Mouse (Mus musculus) adrenal gland, postnatal 14 days (tissue): ENCODE measurements around the gene Cdca8. TPM values are rescaled to one million over a fixed set of nuclear protein-coding genes. Genes with fewer than 3 reads are reported as not detected.
"Not testable (repeated sequence)": the region's sequence is repeated elsewhere in the genome, so short reads cannot be mapped to it uniquely, and the experiment has no call there.

ENCODE experiments used
- DNase-seq: peaks from one replicate; pipeline ENCODE4 v3.0.0; 2021; ENCODE audit warnings: mixed read lengths
- long read RNA-seq, 2 experiments: library from polyadenylated mRNA; stranded (forward); transcript quantifications; one replicate each; pipeline ENCODE4 v2.0.0; 2021
- total RNA-seq: library from RNA; stranded (reverse); gene quantifications from 2 replicates; pipeline ENCODE4 v1.2.3, GENCODE M21; 2021

Gene Cdca8
- total RNA-seq, result 14.9 and 15.3 TPM in 2 replicates
- long read RNA-seq, experiment 1, transcript Cdca8-202 (10 exons, 1,626 nt), result major isoform, 42 of 47 reads
- long read RNA-seq, experiment 1, partial matches to known transcripts, result 3 of 47 reads
- long read RNA-seq, experiment 1, other reads (novel, unspliced or antisense), result 2 of 47 reads
- long read RNA-seq, experiment 2, transcript Cdca8-202 (10 exons, 1,626 nt), result major isoform, 23 of 29 reads
- long read RNA-seq, experiment 2, partial matches to known transcripts, result 0 of 29 reads
- long read RNA-seq, experiment 2, other reads (novel, unspliced or antisense), result 6 of 29 reads

GRCm38 (mm10) chr4:124939211-124939610, at the start of gene Cdca8:
Cdca8 (minus strand) TSS chr4:124939311.
- not testable (repeated sequence) for DNase-seq

GRCm38 (mm10) chr4:124988382-124988781, 49.3 kb upstream of the Cdca8 start:
- no peak for DNase-seq

GRCm38 (mm10) chr4:124987711-124988097, 48.6 kb upstream of the Cdca8 start:
- DNase-seq, result no peak

GRCm38 (mm10) chr4:124986739-124987710, 47.9 kb upstream of the Cdca8 start:
- DNase-seq, result no peak

GRCm38 (mm10) chr4:124985671-124986602, 46.8 kb upstream of the Cdca8 start, which contains the start of gene Rspo1:
Rspo1 (plus strand) TSS chr4:124986430.
- DNase-seq, result peak; percentile 35

GRCm38 (mm10) chr4:124984871-124985670, 46.0 kb upstream of the Cdca8 start:
- no peak for DNase-seq

GRCm38 (mm10) chr4:124983893-124984526, 44.9 kb upstream of the Cdca8 start:
- peak; percentile 51 for DNase-seq

- DNase-seq, result peak; percentile 36
These were observed 39.1 kb upstream of the Cdca8 start for GRCm38 (mm10) chr4:124978201-124978600.

GRCm38 (mm10) chr4:124973296-124973695, 34.2 kb upstream of the Cdca8 start:
- DNase-seq, result no peak

- no peak for DNase-seq
These were observed 33.2 kb upstream of the Cdca8 start for GRCm38 (mm10) chr4:124972316-124972715.

GRCm38 (mm10) chr4:124971094-124971493, 32.0 kb upstream of the Cdca8 start:
- no peak for DNase-seq

- DNase-seq, result no peak
These were observed 31.6 kb upstream of the Cdca8 start for GRCm38 (mm10) chr4:124970677-124971076.

- DNase-seq, result no peak
These were observed 31.1 kb upstream of the Cdca8 start for GRCm38 (mm10) chr4:124970194-124970593.

- DNase-seq, result no peak
These were observed 30.2 kb upstream of the Cdca8 start for GRCm38 (mm10) chr4:124969219-124969848.

- DNase-seq, result no peak
These were observed 29.6 kb upstream of the Cdca8 start for GRCm38 (mm10) chr4:124968711-124969110.

GRCm38 (mm10) chr4:124964912-124965599, 25.9 kb upstream of the Cdca8 start:
- no peak for DNase-seq

- no peak for DNase-seq
These were observed 23.5 kb upstream of the Cdca8 start for GRCm38 (mm10) chr4:124962576-124962975.

- no peak for DNase-seq
These were observed 21.8 kb upstream of the Cdca8 start for GRCm38 (mm10) chr4:124960940-124961339.

GRCm38 (mm10) chr4:124959062-124959461, 20.0 kb upstream of the Cdca8 start:
- peak; percentile 80 for DNase-seq
